Mouse (Mus musculus) gastrocnemius, adult 2 months (tissue): Measurements from ENCODE around the gene Kcns1. TPM values are rescaled to one million over a fixed set of nuclear protein-coding genes. Genes with fewer than 3 reads are reported as not detected.
A peak's percentile ranks its signal among the peaks of the same experiment; 100 is the strongest.

Experiments used
- DNase-seq: peaks from one replicate; pipeline ENCODE4 v3.0.0; 2022
- H3K27ac ChIP-seq: fragments of 200-600 bp; 2 replicates; pipeline ENCODE4 v1.8.1; 2022; ENCODE audit warnings: mild to moderate bottlenecking
- H3K4me3 ChIP-seq: fragments of 200-600 bp; 2 replicates; pipeline ENCODE4 v1.8.1; 2022; ENCODE audit warnings: mild to moderate bottlenecking, moderate library complexity
- CTCF ChIP-seq: fragments of 200-600 bp; IDR thresholded peaks from 2 replicates; pipeline ENCODE4 v1.8.1; 2022; ENCODE audit warnings: antibody characterized with exemption, mild to moderate bottlenecking, moderate library complexity
- intact Hi-C: fragments of 180-260 bp; cut with DNase I; formaldehyde crosslinking; loops from one replicate; pipeline ENCODE4 v1.15.1; 2025
- total RNA-seq, 2 experiments: library from RNA; stranded (reverse); gene quantifications; 2 replicates each; pipeline ENCODE4 v1.2.3; 2021

The Kcns1 gene
- total RNA-seq, 2 experiments from 2014 or later, result 0.31 to 1.0 TPM

GRCm38 (mm10) chr2:164134563-164134962 is 36.4 kb downstream of the Kcns1 start:
- intact Hi-C loops, result loop anchor here (5.0 kb wide), 2 partner anchors 218 to 253 kb away; partner anchors contain the start of gene Slpi
- no peak overlapping the region for H3K4me3 ChIP-seq
- no peak overlapping the region for H3K27ac ChIP-seq
- peak; percentile 69 for TF ChIP-seq CTCF
- DNase-seq, result peak; percentile 44

DNA sequence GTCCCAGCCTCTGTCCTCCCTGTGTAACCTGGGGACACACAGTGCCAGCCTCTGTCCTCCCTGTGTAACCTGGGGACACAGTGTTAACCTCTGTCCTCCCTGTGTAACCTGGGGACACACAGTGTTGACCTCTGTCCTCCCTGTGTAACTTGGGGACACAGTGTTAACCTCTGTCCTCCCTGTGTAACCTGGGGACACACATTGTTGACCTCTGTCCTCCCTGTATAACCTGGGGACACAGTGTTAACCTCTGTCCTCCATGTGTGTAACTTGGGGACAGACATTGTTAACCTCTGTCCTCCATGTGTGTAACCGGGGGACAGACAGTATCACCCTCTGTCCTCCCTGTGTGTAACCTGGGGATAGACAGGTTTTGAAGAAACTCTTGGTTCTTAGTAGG is 39.3 kb downstream of the Kcns1 start:
- H3K27ac ChIP-seq, result no peak overlapping the region
- intact Hi-C loops, result loop anchor here (5.0 kb wide), 2 partner anchors 221 to 256 kb away; partner anchors contain the start of gene Slpi
- H3K4me3 ChIP-seq, result no peak overlapping the region
- no peak for DNase-seq
- no peak for TF ChIP-seq CTCF

DNA sequence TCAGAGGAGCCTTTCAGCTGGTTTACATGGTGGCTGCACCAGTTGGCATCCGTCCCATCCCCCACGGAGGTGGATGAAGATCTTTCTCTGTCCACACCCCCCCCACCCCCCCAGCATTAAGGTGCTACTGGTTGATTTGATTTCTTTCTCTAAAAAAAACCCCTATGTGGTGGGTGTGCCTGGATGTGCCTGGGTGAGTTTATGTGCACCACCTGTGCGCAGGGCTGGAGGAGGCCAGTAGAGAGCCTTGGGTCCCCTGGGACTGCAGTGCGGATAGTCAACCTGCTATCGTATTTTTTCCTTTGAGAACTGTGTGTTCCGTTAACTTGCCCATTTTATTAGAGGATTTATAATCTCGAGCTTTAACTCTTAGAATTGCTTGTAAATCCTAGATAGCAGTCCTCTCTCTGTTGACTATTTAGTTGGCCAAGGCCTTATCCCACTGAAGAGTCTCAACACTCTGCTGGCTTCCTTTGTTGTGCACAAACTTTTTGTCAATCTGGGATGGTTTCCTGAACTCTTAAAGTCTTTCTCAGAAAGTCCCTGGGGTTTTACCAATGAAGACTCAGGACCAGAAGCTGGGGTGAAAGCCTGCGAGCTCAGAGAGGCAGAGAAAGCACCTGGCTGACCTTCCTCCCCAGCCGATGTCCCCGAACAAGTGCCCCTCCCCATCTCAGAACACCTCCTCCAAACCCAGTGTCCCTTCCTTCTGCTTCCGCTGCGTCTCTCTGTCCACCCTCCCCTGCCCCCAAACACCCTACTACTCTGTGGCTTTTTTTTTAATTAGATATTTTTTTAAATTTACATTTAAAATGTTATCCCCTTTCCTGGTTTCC is 42.1 kb downstream of the Kcns1 start:
- Histone ChIP-seq H3K27ac (no peak overlapping the region), H3K4me3 (no peak overlapping the region)
- intact Hi-C loops, result no loop called here
- no peak for TF ChIP-seq CTCF
- DNase-seq, result no peak

- Histone ChIP-seq H3K27ac (no peak overlapping the region), H3K4me3 (no peak overlapping the region)
- DNase-seq, result no peak
- no peak for TF ChIP-seq CTCF
- intact Hi-C loops, result no loop called here
Observed at GRCm38 (mm10) chr2:164127297-164127696, 43.6 kb downstream of the Kcns1 start.

- TF ChIP-seq CTCF, result peak; percentile 68
- Histone ChIP-seq H3K4me3 (no peak overlapping the region), H3K27ac (no peak overlapping the region)
- DNase-seq, result peak; percentile 64
- intact Hi-C loops, result no loop called here
Observed at GRCm38 (mm10) chr2:164126533-164126955, 44.4 kb downstream of the Kcns1 start.

GRCm38 (mm10) chr2:164123169-164123766 is 47.6 kb downstream of the Kcns1 start:
- H3K4me3 ChIP-seq, result no peak overlapping the region
- TF ChIP-seq CTCF, result peak; percentile 15; the same call in 1 of the 2 replicates
- H3K27ac ChIP-seq, result no peak overlapping the region
- intact Hi-C loops, result no loop called here
- DNase-seq, result no peak

- intact Hi-C loops, result no loop called here
- TF ChIP-seq CTCF, result no peak
- no peak for DNase-seq
- no peak overlapping the region for H3K27ac ChIP-seq
- no peak overlapping the region for H3K4me3 ChIP-seq
Observed at GRCm38 (mm10) chr2:164119503-164119902, 51.4 kb downstream of the Kcns1 start.

GRCm38 (mm10) chr2:164115531-164115930 is 55.4 kb downstream of the Kcns1 start:
- no peak overlapping the region for H3K27ac ChIP-seq
- intact Hi-C loops, result no loop called here
- no peak overlapping the region for H3K4me3 ChIP-seq
- DNase-seq, result no peak
- no peak for TF ChIP-seq CTCF

DNA sequence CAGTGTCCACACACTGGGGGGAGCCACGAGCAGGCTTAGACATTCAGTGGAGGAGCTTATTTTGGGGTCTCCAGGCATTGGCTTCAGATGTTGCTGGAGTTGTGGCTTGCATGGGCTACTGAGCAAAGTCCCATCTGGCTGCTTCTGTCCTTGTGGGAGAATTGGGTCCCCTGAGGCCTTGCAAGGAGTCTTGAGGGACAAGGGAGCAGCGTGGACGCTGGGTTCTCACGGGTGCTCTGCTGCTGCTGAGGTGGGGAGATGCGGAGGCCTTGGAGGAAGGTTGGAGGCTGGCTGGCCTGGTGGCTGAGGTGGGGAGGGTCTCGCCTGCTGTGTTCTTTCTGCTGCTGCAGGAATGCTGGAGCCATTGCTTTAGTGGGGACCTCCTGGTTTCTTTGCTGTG is 56.9 kb downstream of the Kcns1 start:
- TF ChIP-seq CTCF, result no peak
- intact Hi-C loops, result no loop called here
- H3K27ac ChIP-seq, result no peak overlapping the region
- no peak overlapping the region for H3K4me3 ChIP-seq
- no peak for DNase-seq

Other genes with a start within 250 kb of the Kcns1 start
- gene Ywhab, start 176.2 kb downstream of the Kcns1 start, total RNA-seq, result 10 to 100 TPM; 34.7 to 44.4 TPM
- gene Pabpc1l, start 145.7 kb downstream of the Kcns1 start, total RNA-seq, result not detected
- 1 to 10 TPM; 6.8 to 8.7 TPM for gene Stk4, start 100.8 kb downstream of the Kcns1 start, total RNA-seq
- gene Tomm34, start 99.9 kb downstream of the Kcns1 start, total RNA-seq, result 10 to 100 TPM; 12.5 to 16.3 TPM
- gene Wfdc5, start 11.6 kb upstream of the Kcns1 start, total RNA-seq, result not detected
- gene Wfdc12, start 19.5 kb upstream of the Kcns1 start, total RNA-seq, result not detected
- not detected for gene Wfdc15a, start 29.0 kb upstream of the Kcns1 start, total RNA-seq
- gene Wfdc15b, start 50.5 kb upstream of the Kcns1 start, total RNA-seq, result not detected
- gene Svs2, start 67.4 kb upstream of the Kcns1 start, total RNA-seq, result not detected
- gene Svs3b, start 85.5 kb upstream of the Kcns1 start, total RNA-seq, result not detected
- gene Svs4, start 107.3 kb upstream of the Kcns1 start, total RNA-seq, result not detected
- not detected for gene Svs3a, start 118.2 kb upstream of the Kcns1 start, total RNA-seq
- gene Svs6, start 145.6 kb upstream of the Kcns1 start, total RNA-seq, result not detected
- gene Svs5, start 161.6 kb upstream of the Kcns1 start, total RNA-seq, result not detected
- under 1 TPM in 1 of 2 experiments, not detected in 1; 0.45 TPM for gene Slpi, start 218.0 kb upstream of the Kcns1 start, total RNA-seq
- not detected for gene Rbpjl, start 232.0 kb upstream of the Kcns1 start, total RNA-seq
- 1 to 10 TPM in 1 of 2 experiments, under 1 TPM in 1; 0.56 to 1.7 TPM for gene Matn4, start 234.0 kb upstream of the Kcns1 start, total RNA-seq